Mouse (Mus musculus) ES-Bruce4 (cell line): ENCODE measurements around the gene Alx3. TPM values are rescaled to one million over a fixed set of nuclear protein-coding genes. Genes with fewer than 3 reads are reported as not detected.
A peak's percentile ranks its signal among the peaks of the same experiment; 100 is the strongest.

Source experiments
- H3K27ac ChIP-seq: 2 replicates; pipeline ENCODE4 v1.5.1; 2012; ENCODE audit warnings: low read length, inconsistent platforms; ENCODE audit not compliant: insufficient read depth
- H3K27me3 ChIP-seq: 2 replicates; pipeline ENCODE4 v1.6.1; 2012; ENCODE audit warnings: mild to moderate bottlenecking, low read length, inconsistent platforms; ENCODE audit not compliant: control insufficient read depth, poor library complexity, insufficient read depth, severe bottlenecking
- H3K36me3 ChIP-seq: 2 replicates; pipeline ENCODE4 v1.6.1; 2012; ENCODE audit warnings: inconsistent platforms, mild to moderate bottlenecking, low read length, moderate library complexity; ENCODE audit not compliant: control insufficient read depth, poor library complexity, insufficient read depth, severe bottlenecking
- H3K4me1 ChIP-seq: one replicate; pipeline ENCODE4 v1.8.1; 2011; ENCODE audit warnings: low read length; ENCODE audit not compliant: control insufficient read depth, insufficient read depth
- H3K4me3 ChIP-seq: 2 replicates; pipeline ENCODE4 v1.5.1; 2011; ENCODE audit warnings: low read depth, mild to moderate bottlenecking, low read length
- H3K9ac ChIP-seq: 2 replicates; pipeline ENCODE4 v1.6.1; 2012; ENCODE audit warnings: low read depth, mild to moderate bottlenecking, inconsistent platforms; ENCODE audit not compliant: poor library complexity, severe bottlenecking
- H3K9me3 ChIP-seq: replicated peaks from 2 replicates; pipeline ENCODE4 v1.6.1; 2012; ENCODE audit warnings: mild to moderate bottlenecking, low read length, inconsistent platforms; ENCODE audit not compliant: control insufficient read depth, poor library complexity, insufficient read depth, severe bottlenecking
- CTCF ChIP-seq: IDR thresholded peaks from one replicate; pipeline ENCODE4 v1.8.1; 2011; ENCODE audit warnings: low read depth, low read length
- EP300 ChIP-seq: IDR thresholded peaks from 2 replicates; pipeline ENCODE4 v1.6.1; 2011; ENCODE audit warnings: low read depth, low read length; ENCODE audit not compliant: insufficient read depth
- POLR2A ChIP-seq: IDR thresholded peaks from one replicate; pipeline ENCODE4 v1.8.1; 2011; ENCODE audit warnings: low read length; ENCODE audit not compliant: insufficient read depth
- polyA plus RNA-seq: library from polyadenylated mRNA; stranded (reverse); fragments of >200 nt; gene quantifications from 2 replicates; pipeline ENCODE4 v1.2.4, GENCODE M21; 2011; ENCODE audit warnings: low read depth; ENCODE audit not compliant: missing spikeins, insufficient read depth, insufficient read length

The Alx3 gene
- polyA plus RNA-seq, 1 experiment, result 0.31 TPM

DNA sequence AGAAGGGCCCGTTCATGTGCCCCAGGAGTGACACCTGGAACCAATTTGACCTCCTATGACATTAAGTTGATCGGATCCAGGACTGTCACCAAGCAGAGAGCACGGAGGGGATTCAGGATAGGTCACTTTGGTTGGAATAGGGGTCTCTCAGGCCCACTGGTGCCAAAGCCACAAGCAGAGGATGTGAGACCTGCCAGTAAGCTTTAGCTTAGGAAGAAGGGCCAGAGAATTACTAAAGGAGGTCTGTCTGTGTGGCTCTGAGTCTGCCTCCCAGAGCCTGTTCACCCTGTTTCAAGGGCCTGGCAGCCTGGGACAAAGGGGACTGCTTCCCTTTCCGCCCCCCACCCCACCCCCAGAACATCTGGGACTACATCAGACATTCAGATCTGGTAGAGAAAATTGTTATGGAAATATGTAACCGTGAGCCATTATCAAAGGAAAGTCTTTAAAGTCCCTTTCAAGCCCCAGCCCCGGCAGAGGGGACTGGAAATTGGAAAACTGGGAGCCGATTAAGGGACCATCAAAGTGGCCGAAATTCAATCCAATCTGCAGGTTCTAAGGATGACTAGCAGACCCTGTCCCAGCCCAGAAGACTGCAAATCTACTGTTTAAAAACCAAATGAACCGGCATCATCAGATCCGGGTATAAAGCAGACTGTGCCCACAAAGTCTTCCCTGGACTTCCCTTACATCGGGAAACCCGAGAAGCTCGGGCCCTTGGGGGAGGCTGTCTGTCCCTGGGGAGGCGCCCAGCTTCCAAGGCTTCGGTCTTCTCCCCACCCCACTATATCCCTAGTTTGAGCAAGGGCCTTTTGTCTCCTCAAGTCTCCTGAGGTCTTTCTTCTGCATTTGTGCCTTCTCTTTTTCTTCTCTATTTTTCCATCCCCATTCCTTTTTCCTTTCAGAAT, 13.5 kb upstream of the Alx3 start:
- Histone ChIP-seq H3K36me3 (no peaks in the 10 kb centered on the region), H3K27ac (no peak overlapping the region), H3K4me1 (no peaks in the 10 kb centered on the region), H3K27me3 (peaks cover 15% of the 10 kb centered on the region), H3K9me3 (no peaks in the 10 kb centered on the region), H3K9ac (no peak overlapping the region), H3K4me3 (no peak overlapping the region)
- TF ChIP-seq EP300 (no peak), POLR2A (no peak), CTCF (no peak)

DNA sequence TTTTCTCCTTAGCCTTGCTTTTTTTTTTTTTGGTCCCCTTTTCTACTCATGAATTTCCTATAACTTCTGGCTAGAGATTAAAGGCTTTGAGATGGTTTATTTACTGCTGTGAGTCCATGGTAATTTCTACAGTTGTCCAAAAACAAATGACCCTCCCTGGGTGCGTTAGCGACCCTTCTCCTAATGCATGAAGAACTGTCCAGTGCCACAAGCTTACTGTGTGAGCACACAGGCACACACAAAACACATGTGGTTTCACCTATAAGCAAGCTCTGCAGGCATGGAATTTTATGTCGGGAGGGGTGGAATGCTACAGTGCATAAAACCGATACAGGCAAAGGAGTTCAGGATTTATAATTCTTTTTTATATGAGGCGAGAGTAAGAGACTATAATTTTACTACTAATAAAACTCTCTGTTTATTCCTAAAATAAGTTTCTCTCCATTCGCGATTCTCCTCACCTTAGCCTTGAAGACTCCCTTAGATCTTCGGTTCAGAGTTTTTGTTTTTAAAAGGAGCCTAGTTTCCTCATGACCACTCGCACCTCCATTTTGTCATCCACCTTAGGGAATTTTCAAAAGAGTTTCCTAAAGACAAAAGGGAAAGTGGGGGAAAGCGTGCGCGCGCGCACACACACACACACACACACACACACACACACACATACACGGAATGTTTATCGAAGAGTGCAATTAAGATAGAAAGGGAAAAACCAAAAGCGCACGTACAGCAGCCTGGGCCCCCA, 12.5 kb upstream of the Alx3 start:
- H3K9ac ChIP-seq, result peak overlapping the region; percentile 30; the same call in 1 of the 2 replicates
- peak overlapping the region; percentile 58; the same call in 1 of the 2 replicates for H3K4me3 ChIP-seq
- H3K27me3 ChIP-seq, result peaks cover 15% of the 10 kb centered on the region
- no peak overlapping the region for H3K27ac ChIP-seq
- no peaks in the 10 kb centered on the region for H3K36me3 ChIP-seq
- H3K9me3 ChIP-seq, result no peaks in the 10 kb centered on the region
- no peaks in the 10 kb centered on the region for H3K4me1 ChIP-seq
- TF ChIP-seq POLR2A (no peak), EP300 (no peak), CTCF (no peak)

DNA sequence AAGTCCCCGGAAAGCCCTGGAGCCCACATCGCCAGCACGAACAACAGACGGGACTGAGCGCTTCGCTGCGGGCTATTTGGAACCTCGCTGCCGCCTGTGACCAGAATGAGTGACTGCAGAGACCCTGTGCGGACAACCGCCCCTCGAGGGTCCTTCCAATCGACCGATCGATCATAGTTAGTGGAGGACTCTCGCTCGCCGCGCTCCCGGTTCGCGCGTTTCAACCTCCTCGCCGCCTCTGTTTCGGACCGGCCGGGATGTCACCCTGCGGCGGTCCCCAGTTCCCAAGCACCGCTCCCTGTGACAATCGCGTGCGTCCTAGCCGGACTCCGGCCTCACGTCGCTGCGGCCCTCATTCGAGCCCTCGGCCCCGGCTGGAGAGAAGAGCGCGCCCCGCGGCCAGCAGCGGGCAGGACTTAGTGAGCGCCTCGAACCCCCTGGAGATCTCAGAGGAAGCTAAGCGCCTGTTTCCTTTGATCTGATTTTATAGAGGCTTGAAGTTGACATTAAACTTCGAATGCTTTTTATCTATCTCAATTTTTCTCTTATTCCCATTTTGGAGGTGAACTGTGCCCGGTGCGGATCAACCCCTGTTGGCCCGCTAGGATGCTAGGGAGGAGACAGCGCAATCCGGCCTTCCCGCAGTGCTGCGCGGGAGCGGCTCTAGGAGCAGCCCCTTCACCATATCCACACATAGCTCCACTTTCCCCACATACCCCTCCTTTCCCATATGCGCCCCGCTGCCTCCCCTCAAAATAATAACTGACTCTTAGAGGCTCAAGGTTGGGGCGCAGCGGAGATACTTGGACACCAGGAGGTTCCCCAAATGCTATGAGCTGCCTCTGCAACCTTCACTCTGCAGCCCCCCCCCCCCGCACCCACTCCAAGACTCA, 11.7 kb upstream of the Alx3 start:
- Histone ChIP-seq H3K36me3 (no peaks in the 10 kb centered on the region), H3K4me1 (no peaks in the 10 kb centered on the region), H3K27ac (no peak overlapping the region), H3K4me3 (peak overlapping the region; percentile 58), H3K27me3 (peaks cover 15% of the 10 kb centered on the region), H3K9me3 (no peaks in the 10 kb centered on the region), H3K9ac (peak overlapping the region; percentile 30; the same call in 1 of the 2 replicates)
- TF ChIP-seq POLR2A (no peak), EP300 (no peak), CTCF (no peak)

DNA sequence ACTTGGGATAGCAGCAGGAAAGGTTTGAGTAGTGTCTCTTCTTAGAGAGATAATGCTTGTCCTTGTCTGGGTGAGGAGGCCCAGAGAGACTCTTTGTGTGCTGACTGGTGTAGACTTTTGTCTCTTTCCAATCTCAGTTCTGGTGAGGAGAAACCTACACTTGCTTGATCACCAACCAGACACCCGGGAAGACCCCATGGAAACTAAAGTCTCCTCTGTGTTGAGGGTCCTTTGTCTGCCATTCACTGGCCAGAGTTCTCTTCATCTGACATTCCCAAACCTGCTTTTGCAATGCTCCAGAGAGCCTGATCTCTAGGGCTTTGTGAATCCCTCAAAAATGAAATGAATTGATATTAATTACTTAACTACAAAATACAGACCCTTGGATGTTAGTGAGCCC, 10.9 kb upstream of the Alx3 start:
- Histone ChIP-seq H3K9me3 (no peaks in the 10 kb centered on the region; the same call in 1 of the 2 replicates), H3K4me3 (no peak overlapping the region), H3K4me1 (no peaks in the 10 kb centered on the region), H3K27me3 (peaks cover 15% of the 10 kb centered on the region), H3K27ac (no peak overlapping the region), H3K36me3 (no peaks in the 10 kb centered on the region), H3K9ac (no peak overlapping the region)
- TF ChIP-seq EP300, result no peak
- no peak for TF ChIP-seq CTCF
- TF ChIP-seq POLR2A, result no peak

DNA sequence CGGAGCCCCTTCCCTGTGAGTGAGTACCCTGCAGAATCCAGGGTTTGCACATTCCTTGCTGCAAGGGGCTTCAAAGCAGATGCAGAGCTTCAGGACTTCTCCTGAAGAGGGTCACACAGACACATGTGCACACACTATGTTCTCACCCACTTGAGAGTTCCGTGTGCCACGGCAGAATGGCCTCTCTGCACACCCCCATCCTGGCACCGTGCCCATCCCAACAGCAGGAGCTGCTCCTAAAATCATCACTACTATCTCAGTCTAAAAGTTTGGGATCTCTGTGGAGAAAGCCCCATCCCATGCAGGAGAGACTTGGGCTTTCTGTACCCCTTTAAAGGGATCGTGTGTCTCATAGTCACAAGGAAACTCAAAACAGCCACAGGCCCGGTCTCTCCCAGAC, 8.3 kb upstream of the Alx3 start:
- Histone ChIP-seq H3K4me3 (no peak overlapping the region), H3K27me3 (peaks cover 15% of the 10 kb centered on the region), H3K4me1 (no peaks in the 10 kb centered on the region), H3K9ac (no peak overlapping the region), H3K27ac (no peak overlapping the region), H3K9me3 (no peaks in the 10 kb centered on the region; the same call in 1 of the 2 replicates), H3K36me3 (no peaks in the 10 kb centered on the region)
- TF ChIP-seq EP300 (no peak), CTCF (no peak), POLR2A (no peak)
